Mouse (Mus musculus) forebrain, embryonic 13.5 days (tissue): Measurements from ENCODE around the gene Usp32. TPM values are rescaled to one million over a fixed set of nuclear protein-coding genes. Genes with fewer than 3 reads are reported as not detected.

ENCODE experiments used
- ATAC-seq: fragments of 200-750 bp; cut with Nextera tagmentation; 2 replicates; pipeline ENCODE4 v1.8.0; 2017
- H3K27ac ChIP-seq: fragments of 300-500 bp; sonication (generic); 2 replicates; pipeline ENCODE4 v1.5.1; 2015; ENCODE audit warnings: inconsistent platforms, mild to moderate bottlenecking, moderate library complexity
- H3K27me3 ChIP-seq: fragments of 300-500 bp; sonication (generic); 2 replicates; pipeline ENCODE4 v1.6.1; 2015; ENCODE audit warnings: mild to moderate bottlenecking, inconsistent platforms
- H3K36me3 ChIP-seq: fragments of 300-500 bp; sonication (generic); 2 replicates; pipeline ENCODE4 v1.6.1; 2015; ENCODE audit warnings: mild to moderate bottlenecking, inconsistent platforms; ENCODE audit not compliant: poor library complexity, severe bottlenecking
- H3K4me1 ChIP-seq: fragments of 300-500 bp; sonication (generic); 2 replicates; pipeline ENCODE4 v1.6.1; 2015; ENCODE audit warnings: inconsistent platforms
- H3K4me2 ChIP-seq: fragments of 300-500 bp; sonication (generic); 2 replicates; pipeline ENCODE4 v1.6.1; 2015; ENCODE audit warnings: inconsistent platforms, mild to moderate bottlenecking, moderate library complexity
- H3K4me3 ChIP-seq: fragments of 300-500 bp; sonication (generic); 2 replicates; pipeline ENCODE4 v1.5.1; 2015; ENCODE audit warnings: mild to moderate bottlenecking, inconsistent platforms
- H3K9ac ChIP-seq: fragments of 300-500 bp; sonication (generic); 2 replicates; pipeline ENCODE4 v1.6.1; 2015; ENCODE audit warnings: mild to moderate bottlenecking, inconsistent platforms
- H3K9me3 ChIP-seq: fragments of 300-500 bp; sonication (generic); replicated peaks from 2 replicates; pipeline ENCODE4 v1.6.1; 2016; ENCODE audit warnings: inconsistent platforms
- WGBS: fragments of 180-500 bp; shearing (Covaris S2); methylation state at CpG from one replicate; pipeline ENCODE4 v1.1.7; 2015; 5-methylcytosine and 5-hydroxymethylcytosine counted together
- polyA plus RNA-seq: library from polyadenylated mRNA; unstranded; fragments of >200 nt; fragmentation: Nextera tagmentation; extraction: Ambion mirVana; gene quantifications from 2 replicates; pipeline ENCODE4 v1.2.1, GENCODE M21; 2015

Usp32 gene
- polyA plus RNA-seq, 1 experiment from 2014 or later = 7.8 TPM

DNA sequence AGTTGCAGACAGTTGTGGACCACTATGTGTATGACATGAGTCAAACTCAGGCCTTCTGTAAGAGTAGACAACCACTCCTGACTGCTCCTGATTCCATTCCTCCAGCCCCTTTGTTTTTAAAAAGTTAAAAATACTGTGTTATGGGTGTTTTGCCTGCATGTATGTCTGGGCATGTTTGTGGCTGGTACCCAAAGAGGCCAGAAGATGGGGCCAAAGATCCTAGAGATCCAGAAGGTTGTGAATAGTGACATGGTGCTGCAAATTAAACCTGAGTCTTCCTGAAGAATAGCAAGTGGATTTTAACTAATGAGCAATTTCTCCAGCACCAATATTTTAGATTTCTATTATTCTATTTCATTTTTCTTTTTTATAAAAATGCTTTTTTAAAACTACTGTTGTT is 126.8 kb downstream of the Usp32 start:
- ATAC-seq = no peak
- Histone ChIP-seq H3K4me3 (no peak overlapping the region), H3K27ac (no peak overlapping the region), H3K9me3 (no peaks in the 10 kb centered on the region), H3K27me3 (no peaks in the 10 kb centered on the region), H3K4me2 (no peak overlapping the region), H3K36me3 (peaks cover 30% of the 10 kb centered on the region), H3K9ac (no peak overlapping the region), H3K4me1 (no peaks in the 10 kb centered on the region)

DNA sequence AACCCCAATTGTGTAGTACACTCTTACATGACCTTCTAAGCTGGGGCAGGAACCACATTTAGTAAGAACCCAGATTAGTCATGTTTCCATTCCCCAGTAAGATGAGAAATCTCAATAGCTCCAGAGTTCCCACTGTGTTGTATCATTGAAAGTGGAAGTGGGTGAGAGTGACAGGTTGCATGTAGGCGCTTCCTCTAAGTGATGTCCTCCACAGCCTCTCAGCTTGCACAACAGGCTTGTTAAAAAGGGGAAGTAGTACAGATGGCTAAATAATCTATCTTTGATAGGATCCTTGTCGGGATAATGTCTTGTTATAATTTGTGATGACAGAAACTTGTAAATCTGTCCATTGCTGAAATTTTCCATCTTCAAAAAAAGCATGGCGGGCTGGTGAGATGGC is 136.4 kb downstream of the Usp32 start:
- Histone ChIP-seq H3K9me3 (no peaks in the 10 kb centered on the region), H3K36me3 (peaks cover 30% of the 10 kb centered on the region), H3K27me3 (no peaks in the 10 kb centered on the region), H3K27ac (no peak overlapping the region), H3K4me1 (no peaks in the 10 kb centered on the region), H3K4me3 (no peak overlapping the region), H3K4me2 (no peak overlapping the region), H3K9ac (no peak overlapping the region)
- no peak for ATAC-seq
- 93% methylated on average over 3 of the region's 3 CpGs for WGBS

DNA sequence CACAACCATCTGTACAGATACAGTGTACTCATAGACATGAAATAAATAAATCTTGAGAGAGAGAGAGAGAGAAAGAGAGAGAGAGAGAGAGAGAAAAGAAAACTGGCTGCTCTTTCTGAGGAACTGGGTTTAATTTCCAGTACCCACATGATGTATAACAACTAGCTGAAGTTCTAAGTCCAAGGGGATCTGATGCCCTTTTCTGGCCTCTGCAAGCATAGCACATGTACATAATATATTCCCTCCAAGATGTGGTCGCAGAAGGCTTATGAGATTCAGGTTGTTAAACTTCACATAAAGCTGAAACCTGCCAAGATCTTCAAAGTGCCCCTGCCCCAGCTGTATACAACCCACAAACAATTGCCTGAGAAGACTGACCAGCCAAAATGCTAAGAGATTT is 144.7 kb downstream of the Usp32 start:
- Histone ChIP-seq H3K9me3 (no peaks in the 10 kb centered on the region), H3K36me3 (peaks cover 58% of the 10 kb centered on the region), H3K4me3 (no peak overlapping the region), H3K27me3 (no peaks in the 10 kb centered on the region), H3K4me2 (no peak overlapping the region), H3K4me1 (no peaks in the 10 kb centered on the region), H3K27ac (no peak overlapping the region), H3K9ac (no peak overlapping the region)
- no peak for ATAC-seq
- WGBS = 96% methylated on average over 1 of the region's 1 CpGs

DNA sequence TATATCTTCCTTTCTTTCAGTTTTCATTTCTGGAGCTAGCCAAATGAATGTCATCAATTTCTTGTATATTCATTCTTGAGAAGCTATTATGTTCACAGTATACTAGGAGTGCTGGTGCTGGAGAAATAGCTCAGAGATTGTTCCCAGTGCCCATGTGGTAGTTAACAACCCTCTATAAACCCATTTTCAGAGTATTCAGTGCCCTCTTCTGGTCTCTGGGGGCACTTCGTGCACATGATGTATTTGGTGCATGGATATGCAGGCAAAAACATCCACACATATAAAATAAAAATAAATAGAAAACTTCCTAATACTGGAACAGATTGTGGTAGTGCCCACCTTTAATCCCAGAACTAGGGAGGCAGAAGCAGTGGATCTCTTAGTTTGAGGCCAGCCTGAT is 147.0 kb downstream of the Usp32 start:
- H3K4me3 ChIP-seq = no peak overlapping the region

DNA sequence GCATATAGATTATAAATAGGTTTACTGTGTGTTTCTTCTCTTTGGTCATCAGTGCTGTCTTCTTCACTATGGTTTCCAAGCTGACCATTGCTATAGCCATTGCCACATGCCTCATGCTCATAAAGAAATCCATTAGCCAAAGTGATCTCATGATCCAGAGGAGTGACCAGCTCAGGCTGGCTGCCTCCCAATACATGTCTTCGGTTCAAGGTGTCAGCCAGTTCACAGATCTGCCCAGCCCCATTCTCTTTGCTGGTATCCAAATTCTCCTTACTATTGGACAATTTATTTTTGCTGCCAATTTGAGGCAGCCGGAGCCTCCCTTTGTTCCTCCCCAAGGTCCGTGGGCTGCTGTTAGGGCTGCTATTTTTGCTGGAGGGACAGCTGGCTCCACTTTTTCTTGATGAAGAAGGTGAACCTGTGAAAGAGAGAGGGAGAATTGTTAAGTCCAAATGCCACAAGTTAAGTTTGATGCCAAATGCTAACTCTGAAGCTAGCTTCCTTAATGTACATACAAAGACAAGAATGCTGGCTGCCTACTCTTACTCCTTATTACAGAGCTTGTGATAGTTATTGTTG is 151.5 kb downstream of the Usp32 start:
- H3K4me1 ChIP-seq = no peaks in the 10 kb centered on the region
- no peak overlapping the region for H3K27ac ChIP-seq
- 92% methylated on average over 3 of the region's 3 CpGs for WGBS
- peaks cover 61% of the 10 kb centered on the region for H3K36me3 ChIP-seq
- no peak overlapping the region for H3K4me3 ChIP-seq
- H3K9ac ChIP-seq = no peak overlapping the region
- H3K27me3 ChIP-seq = no peaks in the 10 kb centered on the region
- no peaks in the 10 kb centered on the region for H3K9me3 ChIP-seq
- no peak overlapping the region for H3K4me2 ChIP-seq
- no peak for ATAC-seq

More for the DNA sequence above, 147.0 kb downstream of the Usp32 start:
- no peaks in the 10 kb centered on the region for H3K4me1 ChIP-seq
- no peak for ATAC-seq
- H3K36me3 ChIP-seq = peaks cover 62% of the 10 kb centered on the region
- no peak overlapping the region for H3K4me2 ChIP-seq
- no peaks in the 10 kb centered on the region for H3K9me3 ChIP-seq
- H3K9ac ChIP-seq = no peak overlapping the region
- WGBS = 93% methylated on average over 1 of the region's 1 CpGs
- no peak overlapping the region for H3K27ac ChIP-seq
- H3K27me3 ChIP-seq = no peaks in the 10 kb centered on the region

DNA sequence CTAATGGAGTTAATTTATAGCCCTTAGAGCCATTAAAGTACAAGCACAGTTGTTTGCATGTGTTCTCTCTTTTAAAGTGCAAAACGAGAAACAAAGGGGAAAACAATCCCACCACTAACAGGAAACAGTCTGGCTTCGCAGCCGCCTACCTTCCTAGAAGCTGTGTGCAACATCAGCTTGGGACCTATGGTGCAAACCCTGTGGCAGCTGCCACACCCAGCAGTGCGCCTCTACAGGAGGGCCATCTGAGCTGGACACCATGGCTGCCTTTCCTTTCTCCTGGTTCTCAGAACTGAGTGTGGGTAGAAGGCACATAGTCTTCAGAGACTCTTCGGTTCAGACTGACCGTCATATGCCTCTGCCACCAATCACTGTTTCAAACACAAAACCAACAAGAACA is 154.5 kb downstream of the Usp32 start:
- no peaks in the 10 kb centered on the region for H3K9me3 ChIP-seq
- ATAC-seq = no peak
- H3K4me1 ChIP-seq = no peaks in the 10 kb centered on the region
- no peak overlapping the region for H3K27ac ChIP-seq
- peaks cover 39% of the 10 kb centered on the region for H3K36me3 ChIP-seq
- no peaks in the 10 kb centered on the region for H3K27me3 ChIP-seq
- H3K4me3 ChIP-seq = no peak overlapping the region
- WGBS = 91% methylated on average over 6 of the region's 6 CpGs
- no peak overlapping the region for H3K9ac ChIP-seq
- H3K4me2 ChIP-seq = no peak overlapping the region

DNA sequence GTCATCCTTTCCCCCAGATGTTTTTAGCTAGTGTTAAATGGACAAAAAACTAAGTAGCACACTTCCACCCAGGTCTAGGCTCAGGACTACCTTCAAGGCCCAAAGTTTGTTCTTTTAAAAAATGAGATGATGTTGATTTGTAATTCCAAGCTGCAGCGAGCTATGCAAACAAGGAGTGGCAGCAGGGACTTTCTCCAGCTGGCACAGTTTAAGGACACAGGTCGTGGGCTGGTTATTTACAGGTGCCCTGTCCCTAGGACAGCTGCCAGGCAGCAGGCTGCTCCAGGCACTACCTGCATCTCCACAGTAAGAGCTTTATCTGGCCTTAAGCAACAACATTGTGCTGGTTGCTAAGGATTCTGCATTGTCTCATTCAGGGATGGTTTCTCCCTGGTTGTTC is 159.3 kb downstream of the Usp32 start:
- no peak overlapping the region for H3K4me2 ChIP-seq
- no peak for ATAC-seq
- H3K9me3 ChIP-seq = no peaks in the 10 kb centered on the region
- peaks cover 12% of the 10 kb centered on the region for H3K36me3 ChIP-seq
- no peak overlapping the region for H3K4me3 ChIP-seq
- WGBS = 84% methylated on average over 2 of the region's 2 CpGs
- H3K9ac ChIP-seq = no peak overlapping the region
- no peaks in the 10 kb centered on the region for H3K4me1 ChIP-seq
- H3K27ac ChIP-seq = no peak overlapping the region
- H3K27me3 ChIP-seq = no peaks in the 10 kb centered on the region

DNA sequence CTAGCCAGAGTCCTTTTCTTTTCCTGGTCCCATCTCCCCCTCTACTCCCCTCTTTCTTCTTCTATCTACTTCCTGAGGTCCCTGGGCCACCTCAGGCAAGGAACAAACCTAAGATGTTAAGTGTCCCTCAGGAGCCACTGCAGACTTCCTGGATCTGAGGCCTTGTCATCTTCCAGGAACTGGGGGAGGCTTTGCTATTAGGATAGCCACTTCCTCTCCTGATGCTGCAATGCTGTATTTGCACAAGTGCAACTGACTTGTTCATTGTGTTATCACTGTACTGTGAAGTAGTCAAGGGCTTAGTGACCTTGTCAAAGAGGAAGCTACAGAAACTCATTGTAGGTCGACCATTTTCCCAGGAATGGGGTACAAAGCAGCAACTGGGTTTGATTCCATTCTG is 160.6 kb downstream of the Usp32 start:
- peaks cover 5% of the 10 kb centered on the region; the same call in 1 of the 2 replicates for H3K36me3 ChIP-seq
- H3K9ac ChIP-seq = no peak overlapping the region
- no peak overlapping the region for H3K4me3 ChIP-seq
- no peaks in the 10 kb centered on the region for H3K27me3 ChIP-seq
- 48% methylated on average over 1 of the region's 1 CpGs for WGBS
- H3K9me3 ChIP-seq = no peaks in the 10 kb centered on the region
- ATAC-seq = no peak
- no peak overlapping the region for H3K27ac ChIP-seq
- H3K4me1 ChIP-seq = no peaks in the 10 kb centered on the region
- no peak overlapping the region for H3K4me2 ChIP-seq

DNA sequence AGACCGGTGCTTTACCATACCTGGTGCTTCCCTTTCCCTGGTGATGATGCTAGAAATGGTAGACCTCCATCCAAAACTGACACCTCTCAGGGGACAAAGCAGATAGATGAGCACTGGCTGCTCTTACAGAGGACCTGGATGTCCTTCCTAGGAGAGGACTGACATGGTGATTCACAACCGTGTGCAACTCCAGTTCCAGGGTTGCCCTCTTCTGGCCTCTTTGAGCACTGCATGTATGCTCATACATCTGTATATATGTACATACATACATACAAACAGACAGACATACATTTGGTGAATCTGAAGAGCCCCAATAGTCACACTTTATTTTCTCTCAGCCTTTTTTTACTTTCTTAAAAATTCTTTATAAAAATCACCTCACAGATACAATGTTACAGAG is 161.8 kb downstream of the Usp32 start:
- no peak for ATAC-seq
- Histone ChIP-seq H3K4me3 (no peak overlapping the region), H3K27ac (no peak overlapping the region), H3K36me3 (no peaks in the 10 kb centered on the region), H3K27me3 (no peaks in the 10 kb centered on the region), H3K4me2 (no peak overlapping the region), H3K9ac (no peak overlapping the region), H3K4me1 (no peaks in the 10 kb centered on the region), H3K9me3 (no peaks in the 10 kb centered on the region)
- WGBS = 50% methylated on average over 2 of the region's 2 CpGs

DNA sequence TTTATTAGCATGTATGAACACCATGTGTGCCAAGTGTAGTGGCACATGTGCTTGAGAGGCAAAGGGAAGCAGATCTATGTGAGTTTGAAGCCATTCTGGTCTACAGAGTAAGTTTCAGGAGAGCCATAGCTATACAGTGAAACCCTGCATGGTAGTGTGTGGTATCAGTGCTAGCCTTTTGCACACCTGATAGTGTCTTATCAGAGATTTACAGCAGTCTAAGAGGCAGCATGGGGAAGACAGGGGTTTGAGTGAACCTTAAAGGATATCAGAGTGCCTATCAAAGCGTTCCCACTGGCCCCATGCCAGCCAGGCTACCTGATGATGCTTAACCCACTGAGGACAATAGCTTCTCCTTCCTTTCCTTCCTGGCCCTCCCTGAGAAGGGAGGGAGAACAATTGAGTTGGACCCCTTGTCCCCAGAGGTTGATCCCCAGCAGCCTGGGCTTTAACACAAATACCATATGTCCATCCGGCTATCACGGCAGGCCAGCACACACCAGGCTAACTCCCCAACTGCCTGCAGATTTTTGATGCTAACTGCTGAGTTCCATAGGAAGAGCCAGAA is 162.5 kb downstream of the Usp32 start:
- Histone ChIP-seq H3K9me3 (no peaks in the 10 kb centered on the region), H3K36me3 (no peaks in the 10 kb centered on the region), H3K4me2 (no peak overlapping the region), H3K27me3 (no peaks in the 10 kb centered on the region), H3K9ac (no peak overlapping the region), H3K4me3 (no peak overlapping the region), H3K27ac (no peak overlapping the region), H3K4me1 (no peaks in the 10 kb centered on the region)
- no peak for ATAC-seq
- 85% methylated on average over 3 of the region's 3 CpGs for WGBS

DNA sequence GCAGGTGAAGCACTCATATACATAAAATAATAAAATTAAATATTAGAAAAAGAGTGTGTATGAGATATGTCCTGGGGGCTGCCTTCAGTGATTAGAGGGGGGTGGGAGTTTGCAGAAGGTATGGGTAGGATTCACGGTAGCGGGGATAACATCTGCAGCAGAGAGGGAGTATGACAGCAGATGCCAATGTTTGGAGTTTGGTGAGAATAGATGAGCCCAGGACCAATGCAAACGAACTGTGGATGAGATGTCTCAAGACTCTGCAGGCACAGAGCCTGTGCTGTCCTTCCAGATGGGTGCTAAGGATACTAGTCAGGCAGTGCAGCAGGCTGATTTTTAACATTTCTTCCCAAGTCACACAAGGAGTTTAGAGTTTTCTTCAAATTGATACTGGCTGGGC is 163.3 kb downstream of the Usp32 start:
- H3K9ac ChIP-seq = no peak overlapping the region
- no peak overlapping the region for H3K4me2 ChIP-seq
- ATAC-seq = no peak
- WGBS = 90% methylated on average over 3 of the region's 3 CpGs
- no peaks in the 10 kb centered on the region for H3K27me3 ChIP-seq
- no peaks in the 10 kb centered on the region for H3K36me3 ChIP-seq
- no peak overlapping the region for H3K4me3 ChIP-seq
- no peaks in the 10 kb centered on the region for H3K9me3 ChIP-seq
- H3K4me1 ChIP-seq = no peaks in the 10 kb centered on the region
- no peak overlapping the region for H3K27ac ChIP-seq

DNA sequence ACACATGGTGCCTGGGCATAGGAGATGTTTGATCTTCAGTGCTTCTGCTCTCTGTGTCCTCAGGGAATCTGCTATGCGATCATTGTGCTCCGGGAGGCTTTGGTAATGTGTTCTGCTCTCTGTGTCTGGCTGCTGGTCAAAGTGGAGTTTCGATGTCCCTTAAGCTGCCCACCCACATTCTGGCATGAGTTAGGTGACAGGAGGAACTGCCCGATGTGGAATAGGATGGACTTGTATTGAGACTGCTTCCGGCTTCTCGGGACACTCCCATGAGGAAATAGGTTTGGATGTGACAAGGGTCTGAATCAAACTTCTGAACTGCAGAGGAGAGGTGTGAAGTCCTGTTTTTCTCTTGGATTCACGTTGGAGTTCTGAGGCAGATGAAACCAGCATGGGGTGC is 165.4 kb downstream of the Usp32 start:
- Histone ChIP-seq H3K4me3 (no peak overlapping the region), H3K4me1 (no peaks in the 10 kb centered on the region), H3K36me3 (no peaks in the 10 kb centered on the region), H3K27me3 (no peaks in the 10 kb centered on the region), H3K9me3 (no peaks in the 10 kb centered on the region), H3K27ac (no peak overlapping the region), H3K9ac (no peak overlapping the region), H3K4me2 (no peak overlapping the region)
- ATAC-seq = no peak
- 84% methylated on average over 7 of the region's 7 CpGs for WGBS

DNA sequence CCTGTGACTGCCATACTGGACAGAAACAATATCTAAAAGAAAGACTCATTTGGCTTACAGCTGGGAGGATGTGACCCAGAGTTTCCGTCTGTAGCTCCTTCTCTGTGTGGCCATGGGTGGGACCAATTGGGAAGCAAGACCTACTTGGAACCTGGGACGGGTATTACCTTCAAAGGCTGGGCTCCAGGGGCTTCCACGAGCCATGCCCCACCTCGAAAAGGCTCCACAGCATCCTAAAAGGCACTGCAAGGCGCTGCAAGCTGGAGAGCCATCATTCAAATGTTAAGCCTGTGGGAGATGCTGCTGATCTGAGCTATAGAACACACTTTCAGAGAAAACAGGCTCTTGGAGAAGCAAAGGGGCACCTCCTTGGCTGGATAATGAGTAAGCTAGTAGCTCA is 166.3 kb downstream of the Usp32 start:
- no peak overlapping the region for H3K4me2 ChIP-seq
- no peak overlapping the region for H3K27ac ChIP-seq
- no peaks in the 10 kb centered on the region for H3K4me1 ChIP-seq
- no peaks in the 10 kb centered on the region for H3K36me3 ChIP-seq
- 65% methylated on average over 5 of the region's 5 CpGs for WGBS
- H3K27me3 ChIP-seq = no peaks in the 10 kb centered on the region
- H3K4me3 ChIP-seq = no peak overlapping the region
- no peaks in the 10 kb centered on the region for H3K9me3 ChIP-seq
- H3K9ac ChIP-seq = no peak overlapping the region
- no peak for ATAC-seq
